Mouse (Mus musculus) hindbrain, embryonic 16.5 days (tissue): ENCODE measurements at regions not wholly inside any gene's neighbourhood (a gene's known extent, or its start where the extent isn't known, plus 50 kb on each side); places are given as distances from the start of the nearest gene placed in this dataset.

Source experiments
- ATAC-seq: fragments of 200-750 bp; cut with Nextera tagmentation; 2 replicates; pipeline ENCODE4 v1.8.0; 2017; ENCODE audit warnings: moderate TSS enrichment, moderate library complexity
- H3K27ac ChIP-seq: fragments of 300-500 bp; sonication (generic); 2 replicates; pipeline ENCODE4 v1.5.1; 2014; ENCODE audit warnings: low read depth, mild to moderate bottlenecking, control low read depth, low read length, moderate library complexity
- H3K27me3 ChIP-seq: fragments of 300-500 bp; sonication (generic); replicated peaks from 2 replicates; pipeline ENCODE4 v1.6.1; 2014; ENCODE audit warnings: low read length; ENCODE audit not compliant: control insufficient read depth, insufficient read depth
- H3K36me3 ChIP-seq: fragments of 300-500 bp; sonication (generic); 2 replicates; pipeline ENCODE4 v1.6.1; 2014; ENCODE audit warnings: mild to moderate bottlenecking, low read length, moderate library complexity, mixed read lengths; ENCODE audit not compliant: control insufficient read depth, insufficient read depth
- H3K4me1 ChIP-seq: fragments of 300-500 bp; sonication (generic); 2 replicates; pipeline ENCODE4 v1.6.1; 2014; ENCODE audit warnings: low read depth, low read length; ENCODE audit not compliant: control insufficient read depth, insufficient read depth
- H3K4me2 ChIP-seq: fragments of 300-500 bp; sonication (generic); 2 replicates; pipeline ENCODE4 v1.6.1; 2014; ENCODE audit warnings: mild to moderate bottlenecking, low read length, control low read depth, moderate library complexity
- H3K4me3 ChIP-seq: fragments of 300-500 bp; sonication (generic); 2 replicates; pipeline ENCODE4 v1.5.1; 2014; ENCODE audit warnings: mild to moderate bottlenecking, low read length, control low read depth, moderate library complexity
- H3K9ac ChIP-seq: fragments of 300-500 bp; sonication (generic); 2 replicates; pipeline ENCODE4 v1.6.1; 2014; ENCODE audit warnings: low read depth, mild to moderate bottlenecking, control low read depth, low read length, moderate library complexity
- H3K9me3 ChIP-seq: fragments of 300-500 bp; sonication (generic); 2 replicates; pipeline ENCODE4 v1.6.1; 2014; ENCODE audit warnings: mild to moderate bottlenecking, low read length, moderate library complexity; ENCODE audit not compliant: control insufficient read depth
- WGBS: fragments of 180-500 bp; shearing (Covaris S2); extraction: QIAGEN DNeasy Blood & Tissue Kit; methylation state at CpG from one replicate; pipeline ENCODE4 v1.1.7; 2014; 5-methylcytosine and 5-hydroxymethylcytosine counted together

- ATAC-seq, result no peak
- no peak overlapping the region for H3K9ac ChIP-seq
Measured at GRCm38 (mm10) chr5:85954526-85954925, 110.9 kb downstream of the Cenpc1 start.

GRCm38 (mm10) chr5:85936667-85937314 lies 128.6 kb downstream of the Cenpc1 start:
- Histone ChIP-seq H3K27ac (no peak overlapping the region), H3K9me3 (no peaks in the 10 kb centered on the region), H3K36me3 (no peaks in the 10 kb centered on the region), H3K4me2 (peak overlapping the region; percentile 32; the same call in 1 of the 2 replicates), H3K4me1 (no peaks in the 10 kb centered on the region), H3K4me3 (no peak overlapping the region), H3K27me3 (no peaks in the 10 kb centered on the region), H3K9ac (no peak overlapping the region)
- peak; percentile 52; the same call in 1 of the 2 replicates for ATAC-seq
- 34% methylated on average over 8 of the region's 8 CpGs for WGBS

More at GRCm38 (mm10) chr5:85954526-85954925, 110.9 kb downstream of the Cenpc1 start:
- no peak overlapping the region for H3K27ac ChIP-seq
- no peaks in the 10 kb centered on the region for H3K4me1 ChIP-seq
- H3K4me2 ChIP-seq, result no peak overlapping the region
- no peaks in the 10 kb centered on the region for H3K36me3 ChIP-seq
- no peak overlapping the region for H3K4me3 ChIP-seq
- no peaks in the 10 kb centered on the region for H3K27me3 ChIP-seq
- no peaks in the 10 kb centered on the region for H3K9me3 ChIP-seq

GRCm38 (mm10) chr5:85918288-85918687 lies 147.1 kb downstream of the Cenpc1 start:
- WGBS, result 91% methylated on average over 2 of the region's 2 CpGs
- H3K9me3 ChIP-seq, result no peaks in the 10 kb centered on the region
- no peak for ATAC-seq

GRCm38 (mm10) chr5:85915000-85915399 lies 150.4 kb downstream of the Cenpc1 start:
- Histone ChIP-seq H3K4me3 (no peak overlapping the region), H3K4me1 (no peaks in the 10 kb centered on the region), H3K4me2 (no peak overlapping the region), H3K27ac (no peak overlapping the region), H3K9me3 (no peaks in the 10 kb centered on the region), H3K27me3 (no peaks in the 10 kb centered on the region), H3K9ac (no peak overlapping the region), H3K36me3 (no peaks in the 10 kb centered on the region)
- WGBS, result 73% methylated on average over 4 of the region's 4 CpGs
- ATAC-seq, result no peak

More at GRCm38 (mm10) chr5:85918288-85918687, 147.1 kb downstream of the Cenpc1 start:
- Histone ChIP-seq H3K36me3 (no peaks in the 10 kb centered on the region), H3K4me1 (no peaks in the 10 kb centered on the region), H3K4me2 (no peak overlapping the region), H3K4me3 (no peak overlapping the region), H3K27me3 (no peaks in the 10 kb centered on the region), H3K9ac (no peak overlapping the region), H3K27ac (no peak overlapping the region)

- no peak overlapping the region for H3K4me2 ChIP-seq
- no peaks in the 10 kb centered on the region for H3K27me3 ChIP-seq
- ATAC-seq, result peak; percentile 20; the same call in 1 of the 2 replicates
- no peaks in the 10 kb centered on the region for H3K36me3 ChIP-seq
- no peaks in the 10 kb centered on the region for H3K9me3 ChIP-seq
- WGBS, result 78% methylated on average over 6 of the region's 6 CpGs
- no peak overlapping the region for H3K4me3 ChIP-seq
- H3K9ac ChIP-seq, result no peak overlapping the region
- H3K4me1 ChIP-seq, result no peaks in the 10 kb centered on the region
- no peak overlapping the region for H3K27ac ChIP-seq
Measured at GRCm38 (mm10) chr5:85896452-85896851, 168.9 kb downstream of the Cenpc1 start.

- WGBS, result 79% methylated on average over 2 of the region's 2 CpGs
- ATAC-seq, result no peak
Measured at GRCm38 (mm10) chr5:85895814-85896213, 169.6 kb downstream of the Cenpc1 start.

GRCm38 (mm10) chr5:85870311-85870710 lies 195.1 kb downstream of the Cenpc1 start:
- no peaks in the 10 kb centered on the region for H3K4me1 ChIP-seq
- no peak overlapping the region for H3K9ac ChIP-seq
- no peak overlapping the region for H3K27ac ChIP-seq
- H3K27me3 ChIP-seq, result no peaks in the 10 kb centered on the region
- H3K4me3 ChIP-seq, result no peak overlapping the region
- 72% methylated on average over 8 of the region's 8 CpGs for WGBS
- ATAC-seq, result no peak
- peak overlapping the region; percentile 21; the same call in 1 of the 2 replicates for H3K4me2 ChIP-seq
- no peaks in the 10 kb centered on the region for H3K9me3 ChIP-seq
- no peaks in the 10 kb centered on the region for H3K36me3 ChIP-seq

More at GRCm38 (mm10) chr5:85895814-85896213, 169.6 kb downstream of the Cenpc1 start:
- Histone ChIP-seq H3K4me2 (no peak overlapping the region), H3K27me3 (no peaks in the 10 kb centered on the region), H3K4me3 (no peak overlapping the region), H3K36me3 (no peaks in the 10 kb centered on the region), H3K9ac (no peak overlapping the region), H3K9me3 (no peaks in the 10 kb centered on the region), H3K4me1 (no peaks in the 10 kb centered on the region), H3K27ac (no peak overlapping the region)

GRCm38 (mm10) chr5:85832556-85832955 lies 232.8 kb downstream of the Cenpc1 start:
- ATAC-seq, result no peak
- WGBS, result 82% methylated on average over 2 of the region's 2 CpGs
- H3K27ac ChIP-seq, result no peak overlapping the region
- H3K36me3 ChIP-seq, result no peaks in the 10 kb centered on the region
- no peak overlapping the region for H3K9ac ChIP-seq
- no peaks in the 10 kb centered on the region for H3K27me3 ChIP-seq
- H3K9me3 ChIP-seq, result no peaks in the 10 kb centered on the region
- H3K4me1 ChIP-seq, result no peaks in the 10 kb centered on the region
- no peak overlapping the region for H3K4me2 ChIP-seq
- H3K4me3 ChIP-seq, result no peak overlapping the region

GRCm38 (mm10) chr5:85795531-85796197 lies 269.7 kb downstream of the Cenpc1 start:
- H3K36me3 ChIP-seq, result no peaks in the 10 kb centered on the region
- H3K27ac ChIP-seq, result no peak overlapping the region
- H3K9me3 ChIP-seq, result no peaks in the 10 kb centered on the region
- 70% methylated on average over 14 of the region's 14 CpGs for whole genome bisulfite sequencing
- no peak for ATAC-seq
- H3K27me3 ChIP-seq, result no peaks in the 10 kb centered on the region
- no peaks in the 10 kb centered on the region for H3K4me1 ChIP-seq
- no peak overlapping the region for H3K9ac ChIP-seq
- H3K4me2 ChIP-seq, result no peak overlapping the region
- no peak overlapping the region for H3K4me3 ChIP-seq
